Mouse (Mus musculus) heart, adult 2 months (tissue): ENCODE data around the gene Tcf7l1. TPM values are rescaled to one million over a fixed set of nuclear protein-coding genes. Genes with fewer than 3 reads are reported as not detected.

Source experiments
- DNase-seq, 2 experiments: peaks; one replicate each; pipeline ENCODE4 v3.0.0; 2021
- H3K27ac ChIP-seq: fragments of 200-600 bp; 2 replicates; pipeline ENCODE4 v1.8.1; 2022
- H3K27me3 ChIP-seq: fragments of 200-500 bp; 2 replicates; pipeline ENCODE4 v1.6.1; 2012; ENCODE audit warnings: mild to moderate bottlenecking, low read length, inconsistent platforms, mixed read lengths; ENCODE audit not compliant: control insufficient read depth, insufficient read depth
- H3K36me3 ChIP-seq: fragments of 200-500 bp; 2 replicates; pipeline ENCODE4 v1.6.1; 2012; ENCODE audit warnings: low read length, inconsistent platforms; ENCODE audit not compliant: control insufficient read depth, insufficient read depth
- H3K4me1 ChIP-seq: fragments of 200-500 bp; 2 replicates; pipeline ENCODE4 v1.6.1; 2011; ENCODE audit warnings: low read length; ENCODE audit not compliant: control insufficient read depth, insufficient read depth
- H3K4me3 ChIP-seq: fragments of 200-600 bp; 2 replicates; pipeline ENCODE4 v1.8.1; 2022
- H3K79me2 ChIP-seq: fragments of 200-500 bp; replicated peaks from 2 replicates; pipeline ENCODE4 v1.6.1; 2012; ENCODE audit warnings: mild to moderate bottlenecking, inconsistent platforms, low read length, moderate library complexity, mixed read lengths; ENCODE audit not compliant: control insufficient read depth, insufficient read depth
- H3K9ac ChIP-seq: fragments of 200-500 bp; 2 replicates; pipeline ENCODE4 v1.6.1; 2012; ENCODE audit warnings: low read depth, mild to moderate bottlenecking, control low read depth, inconsistent platforms, low read length, mixed read lengths
- CTCF ChIP-seq: fragments of 200-600 bp; IDR thresholded peaks from 2 replicates; pipeline ENCODE4 v1.8.1; 2022; ENCODE audit warnings: antibody characterized with exemption, mild to moderate bottlenecking, moderate library complexity
- EP300 ChIP-seq: fragments of 200-500 bp; IDR thresholded peaks from 2 replicates; pipeline ENCODE4 v1.6.1; 2011; ENCODE audit warnings: low read depth, low read length, control low read depth; ENCODE audit not compliant: insufficient read depth
- POLR2A ChIP-seq: fragments of 200-500 bp; IDR thresholded peaks from 2 replicates; pipeline ENCODE4 v1.6.1; 2011; ENCODE audit warnings: mild to moderate bottlenecking, low read depth, low read length, control low read depth; ENCODE audit not compliant: insufficient read depth
- WGBS: fragments of 180-500 bp; shearing (Covaris S2); methylation state at CpG from one replicate; pipeline ENCODE4 v1.1.7; 2018; 5-methylcytosine and 5-hydroxymethylcytosine counted together
- intact Hi-C: fragments of 180-260 bp; cut with DNase I; formaldehyde crosslinking; loops from one replicate; pipeline ENCODE4 v1.15.1; 2025
- polyA plus RNA-seq: library from polyadenylated mRNA; depleted of rRNA; stranded (reverse); fragments of >200 nt; gene quantifications from 2 replicates; pipeline ENCODE4 v1.2.3, GENCODE M21; 2012
- total RNA-seq, 2 experiments: library from RNA; stranded (reverse); gene quantifications; 2 replicates each; pipeline ENCODE4 v1.2.3; 2021

Tcf7l1 gene
- total and polyA plus RNA-seq, 3 experiments, result 8.8 to 17.7 (median 10.0) TPM

DNA sequence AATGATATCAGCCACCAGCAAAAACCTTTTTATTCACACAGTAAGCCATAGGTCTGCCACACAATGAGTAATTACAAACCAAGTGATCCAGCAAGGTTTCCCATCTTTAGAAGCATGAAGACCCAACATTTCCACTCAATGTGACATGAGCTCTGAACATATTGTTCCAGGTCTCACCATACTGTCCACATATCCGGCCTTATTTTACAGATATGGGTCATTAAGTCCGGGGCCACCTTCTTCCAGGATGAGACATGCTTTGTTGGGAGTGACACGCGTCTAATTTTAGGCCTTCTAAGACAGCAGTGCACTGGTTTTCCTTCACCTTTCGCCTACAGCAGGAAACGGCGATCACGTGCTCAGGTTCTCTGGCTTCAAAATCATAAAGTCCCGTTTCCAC, 108.1 kb downstream of the Tcf7l1 start:
- Histone ChIP-seq H3K27ac (no peak overlapping the region), H3K4me1 (peaks cover 20% of the 10 kb centered on the region), H3K9ac (no peak overlapping the region), H3K27me3 (no peaks in the 10 kb centered on the region), H3K79me2 (peaks cover 2% of the 10 kb centered on the region; the same call in 1 of the 2 replicates), H3K4me3 (no peak overlapping the region), H3K36me3 (peaks cover 2% of the 10 kb centered on the region; the same call in 1 of the 2 replicates)
- 28% methylated on average over 9 of the region's 9 CpGs for WGBS
- intact Hi-C loops, result loop anchor here (5.0 kb wide), 1 partner anchor 36 kb away; no protein-coding TSS in a partner anchor
- DNase-seq, result no peak
- TF ChIP-seq CTCF, result no peak
- TF ChIP-seq EP300, result no peak
- TF ChIP-seq POLR2A, result no peak

DNA sequence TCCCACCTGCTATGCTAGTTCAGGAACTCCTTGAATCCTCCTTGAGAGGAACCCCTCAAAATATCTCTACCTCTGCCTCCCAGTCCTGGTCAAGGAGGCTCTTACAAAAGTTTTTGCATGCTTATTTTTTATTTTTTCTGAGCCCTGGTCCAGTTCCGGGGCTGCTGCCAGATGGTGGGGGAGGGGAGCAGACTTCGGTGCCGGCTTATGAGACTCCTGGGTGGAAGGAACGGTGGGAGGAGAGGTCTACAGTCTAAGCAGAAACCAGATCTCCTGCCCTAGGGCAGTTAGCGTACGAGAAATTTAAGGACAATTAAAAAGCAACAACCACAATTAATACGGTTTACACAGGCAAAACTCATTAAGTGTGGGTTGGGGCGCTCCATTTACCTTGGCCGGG, 110.4 kb downstream of the Tcf7l1 start:
- H3K4me3 ChIP-seq, result no peak overlapping the region
- H3K79me2 ChIP-seq, result peaks cover 2% of the 10 kb centered on the region; the same call in 1 of the 2 replicates
- no peak for DNase-seq
- intact Hi-C loops, result no loop called here
- H3K9ac ChIP-seq, result no peak overlapping the region
- no peaks in the 10 kb centered on the region for H3K27me3 ChIP-seq
- peaks cover 13% of the 10 kb centered on the region for H3K4me1 ChIP-seq
- no peak overlapping the region for H3K27ac ChIP-seq
- H3K36me3 ChIP-seq, result peaks cover 2% of the 10 kb centered on the region; the same call in 1 of the 2 replicates
- TF ChIP-seq EP300 (no peak), CTCF (no peak), POLR2A (no peak)
- WGBS, result 64% methylated on average over 9 of the region's 9 CpGs

DNA sequence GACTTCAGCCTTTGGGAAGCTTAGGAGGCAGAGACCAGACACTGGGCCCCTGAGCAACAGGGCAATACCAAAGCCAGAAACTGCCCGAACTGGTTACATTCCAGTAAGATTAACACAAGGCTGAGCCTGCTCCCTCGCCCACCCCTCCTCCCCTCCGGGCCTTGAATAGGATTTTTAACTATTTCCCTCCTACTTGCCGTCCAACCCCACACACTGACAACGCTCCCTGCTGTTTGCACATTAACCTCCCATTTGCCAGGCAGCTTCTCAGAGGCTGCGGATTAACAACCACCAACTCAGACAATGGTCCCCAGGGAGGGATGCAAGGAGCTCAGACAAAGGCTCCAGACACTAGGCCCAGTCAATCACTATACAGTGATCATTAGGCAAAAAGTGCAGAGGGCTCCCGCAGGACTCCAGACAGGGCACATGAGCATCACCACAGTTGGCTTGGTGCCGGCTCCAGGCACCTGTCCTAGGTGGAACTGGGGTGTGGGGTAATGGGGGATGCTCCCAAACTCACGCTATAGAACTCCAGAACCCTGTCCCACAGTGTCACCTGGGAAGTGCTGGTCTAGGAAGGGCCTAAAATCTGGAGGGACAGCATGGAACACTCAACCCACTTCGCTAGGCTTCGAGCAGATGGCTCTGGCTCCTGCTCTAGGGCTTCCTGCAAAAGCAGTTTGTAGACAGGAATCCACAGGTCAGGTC, 111.4 kb downstream of the Tcf7l1 start:
- Histone ChIP-seq H3K79me2 (peaks cover 2% of the 10 kb centered on the region; the same call in 1 of the 2 replicates), H3K27me3 (no peaks in the 10 kb centered on the region), H3K4me1 (peaks cover 11% of the 10 kb centered on the region), H3K36me3 (peaks cover 2% of the 10 kb centered on the region; the same call in 1 of the 2 replicates), H3K27ac (no peak overlapping the region), H3K9ac (no peak overlapping the region), H3K4me3 (no peak overlapping the region)
- intact Hi-C loops, result no loop called here
- WGBS, result 61% methylated on average over 11 of the region's 11 CpGs
- TF ChIP-seq CTCF (no peak), POLR2A (no peak), EP300 (no peak)
- DNase-seq, result no peak

DNA sequence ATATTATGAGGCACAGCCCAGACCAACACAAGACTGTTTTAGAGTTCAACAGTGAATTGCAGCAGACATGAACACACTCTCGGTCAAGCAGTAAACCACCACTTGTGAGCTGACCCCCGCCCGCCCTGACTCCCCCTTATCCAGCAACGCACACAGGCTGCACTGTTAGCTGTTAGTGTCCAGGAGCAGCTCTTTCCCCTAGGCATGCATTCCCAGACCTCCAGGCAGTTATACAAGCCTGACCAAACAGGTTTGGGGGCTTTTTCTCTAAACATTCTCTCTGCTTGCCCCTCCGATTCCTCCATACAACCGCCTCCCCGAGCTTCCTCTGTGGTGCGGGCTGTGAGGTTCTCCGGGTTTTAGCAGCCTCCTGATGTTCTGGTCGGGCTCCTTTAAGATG, 112.0 kb downstream of the Tcf7l1 start:
- Histone ChIP-seq H3K9ac (no peak overlapping the region), H3K27ac (no peak overlapping the region), H3K36me3 (peaks cover 2% of the 10 kb centered on the region; the same call in 1 of the 2 replicates), H3K4me1 (peaks cover 12% of the 10 kb centered on the region), H3K4me3 (no peak overlapping the region), H3K79me2 (peaks cover 2% of the 10 kb centered on the region; the same call in 1 of the 2 replicates), H3K27me3 (no peaks in the 10 kb centered on the region)
- 72% methylated on average over 10 of the region's 10 CpGs for WGBS
- no peak for TF ChIP-seq EP300
- no peak for TF ChIP-seq POLR2A
- TF ChIP-seq CTCF, result no peak
- no peak for DNase-seq
- intact Hi-C loops, result no loop called here

DNA sequence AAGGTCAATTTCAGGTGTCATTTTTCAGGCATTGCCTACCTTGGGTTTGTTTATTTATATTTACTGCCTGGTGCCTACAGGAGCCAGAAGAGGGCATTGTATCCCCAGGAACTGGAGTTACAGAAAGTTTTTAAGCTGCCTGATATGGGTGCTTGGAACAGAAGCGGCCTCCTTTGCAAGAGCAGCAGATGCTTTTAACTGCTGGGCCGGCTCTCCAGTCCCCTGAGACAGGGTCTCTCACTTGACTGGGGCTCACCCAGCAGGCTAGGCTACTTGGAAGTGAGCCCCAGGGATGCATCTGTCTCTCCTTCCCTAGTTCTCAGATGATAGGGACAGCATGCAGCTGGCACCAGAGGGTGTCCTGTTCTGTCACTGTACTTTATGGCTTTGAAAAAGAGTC, 112.7 kb downstream of the Tcf7l1 start:
- H3K79me2 ChIP-seq, result peaks cover 2% of the 10 kb centered on the region; the same call in 1 of the 2 replicates
- intact Hi-C loops, result no loop called here
- no peak for DNase-seq
- H3K27me3 ChIP-seq, result no peaks in the 10 kb centered on the region
- no peak overlapping the region for H3K4me3 ChIP-seq
- no peak overlapping the region for H3K9ac ChIP-seq
- WGBS, result 72% methylated on average over 2 of the region's 2 CpGs
- TF ChIP-seq CTCF (peak; percentile 56), EP300 (no peak)
- H3K4me1 ChIP-seq, result peaks cover 15% of the 10 kb centered on the region
- H3K36me3 ChIP-seq, result peaks cover 2% of the 10 kb centered on the region; the same call in 1 of the 2 replicates
- H3K27ac ChIP-seq, result no peak overlapping the region

DNA sequence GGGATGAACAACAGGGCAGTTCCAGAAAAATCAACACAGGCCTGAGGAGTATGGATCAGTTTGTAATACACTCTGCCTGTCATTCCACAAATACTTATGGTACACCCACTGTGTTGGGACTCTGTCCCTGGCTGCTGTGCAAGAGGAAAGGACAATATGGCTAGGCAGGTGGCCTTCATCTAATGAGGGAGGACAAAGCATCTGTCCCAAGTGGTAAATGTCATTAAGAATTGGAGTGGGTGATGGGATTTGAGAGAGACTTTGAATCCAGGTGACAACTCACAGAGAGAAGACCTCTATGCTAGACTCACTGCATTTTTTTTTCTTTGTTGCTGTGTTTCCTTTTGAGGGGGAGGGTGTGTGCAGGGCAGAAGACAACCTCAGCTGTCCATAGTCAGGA, 115.3 kb downstream of the Tcf7l1 start:
- Histone ChIP-seq H3K27ac (no peak overlapping the region), H3K79me2 (no peaks in the 10 kb centered on the region; the same call in 1 of the 2 replicates), H3K9ac (no peak overlapping the region), H3K4me1 (peaks cover 15% of the 10 kb centered on the region), H3K27me3 (no peaks in the 10 kb centered on the region), H3K4me3 (no peak overlapping the region), H3K36me3 (no peaks in the 10 kb centered on the region)
- intact Hi-C loops, result loop anchor here (2.0 to 5.0 kb wide), 2 partner anchors 15 to 74 kb away; no protein-coding TSS in a partner anchor
- TF ChIP-seq POLR2A (no peak), CTCF (no peak), EP300 (no peak)
- no peak for DNase-seq
